In the genomic region with DNA sequence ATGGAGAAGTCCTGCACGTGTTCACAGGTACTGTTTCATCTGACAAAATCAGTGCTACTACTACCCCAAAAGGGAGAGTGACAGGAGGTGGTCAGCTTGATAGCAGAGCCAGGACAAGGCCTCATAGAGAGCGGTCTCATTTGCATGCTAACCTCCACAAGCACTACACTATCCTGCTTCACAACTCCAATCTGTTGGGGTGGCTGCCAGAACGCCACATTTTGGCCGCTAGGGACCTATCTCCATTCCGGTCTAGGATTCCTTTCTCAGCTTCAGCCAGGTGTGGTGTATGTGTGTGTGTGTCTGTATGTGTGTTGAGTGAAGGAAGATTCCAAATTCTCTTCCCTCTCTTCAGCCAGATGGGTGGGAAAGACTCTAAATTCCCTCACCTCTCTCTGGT, we compare ENCODE assay signal across 15 mouse cellular contexts. TPM values are rescaled to one million over a fixed set of nuclear protein-coding genes. Genes with fewer than 3 reads are reported as not detected.
DNase-seq lines count a peak whose midpoint lies in the region; ATAC-seq and TF ChIP-seq lines count a peak whose summit lies in the region.
"Had no signal": no experiment of that assay in that cellular context is flagged by ENCODE, and none has a peak within 500 bp of the region (broad histone marks: within the 10 kb centered on the region; RNA-seq: fewer than 3 reads in every experiment).

No protein-coding gene starts in this region.

- no peak overlapping the region; the same call in 1 of the 2 replicates for H3K4me2 ChIP-seq in forebrain, embryonic 11.5 days (ENCODE audit: low read depth, low read length, severe bottlenecking)
- no peak overlapping the region for H3K4me2 ChIP-seq in liver, postnatal 0 days (ENCODE audit: low read depth, low read length)
- peak overlapping the region; percentile 81 for H3K4me2 ChIP-seq in intestine, embryonic 15.5 days (replicated peaks)

- H3K27me3 ChIP-seq in forebrain, embryonic 10.5 days (ENCODE audit: poor library complexity, severe bottlenecking): no peaks in the 10 kb centered on the region
- no peaks in the 10 kb centered on the region for H3K27me3 ChIP-seq in forebrain, embryonic 11.5 days (ENCODE audit: control insufficient read depth, insufficient read depth, low read length)
- H3K27me3 ChIP-seq in liver, adult 2 months (ENCODE audit: control insufficient read depth, insufficient read depth, low read length): no peaks in the 10 kb centered on the region
- H3K27me3 ChIP-seq in liver, postnatal 0 days (ENCODE audit: insufficient read depth, low read length): no peaks in the 10 kb centered on the region
- H3K27me3 ChIP-seq in intestine, embryonic 15.5 days (replicated peaks): no peaks in the 10 kb centered on the region
- H3K27me3 ChIP-seq: liver, embryonic 12.5 days had no signal

- peaks cover 44% of the 10 kb centered on the region for H3K4me1 ChIP-seq in forebrain, embryonic 10.5 days
- peaks cover 7% of the 10 kb centered on the region for H3K4me1 ChIP-seq in forebrain, embryonic 11.5 days (replicated peaks; ENCODE audit: control insufficient read depth, insufficient read depth, low read length)
- peaks cover 7% of the 10 kb centered on the region for H3K4me1 ChIP-seq in liver, adult 2 months (ENCODE audit: control insufficient read depth, insufficient read depth, low read length)
- 0 out of 2 replicates have a peak, but pooled peaks cover 8% of the 10 kb centered on the region for H3K4me1 ChIP-seq in liver, postnatal 0 days (ENCODE audit: insufficient read depth)
- peaks cover 26% of the 10 kb centered on the region for H3K4me1 ChIP-seq in intestine, embryonic 15.5 days (replicated peaks)

- TF ChIP-seq CTCF in liver, adult 2 months (IDR thresholded peaks at IDR 0.05; ENCODE audit: low read depth, low read length): no peak
- TF ChIP-seq CTCF in liver, postnatal 0 days (IDR thresholded peaks at IDR 0.05; ENCODE audit: low read depth): no peak

- no peak for DNase-seq in forebrain, embryonic 10.5 days (ENCODE audit: extremely low spot score, low spot score)
- DNase-seq in forebrain, embryonic 11.5 days (ENCODE audit: low spot score): no peak
- peak; percentile 22 for DNase-seq in liver, adult 2 months (ENCODE audit: extremely low read depth, low read depth, low spot score)
- DNase-seq in liver, postnatal 0 days: no peak
- peak; percentile 54 for DNase-seq in R1 (ENCODE audit: low read depth, low spot score)
- no peak for DNase-seq in urinary bladder, adult 2 months (ENCODE audit: low spot score)
- DNase-seq: thymus, adult 2 months had no signal

- TF ChIP-seq EP300 in liver, postnatal 0 days (IDR thresholded peaks at IDR 0.05; ENCODE audit: low read depth): no peak

- WGBS in forebrain, embryonic 10.5 days: 84% methylated on average over 5 of the region's 5 CpGs
- WGBS in forebrain, embryonic 11.5 days: 81% methylated on average over 5 of the region's 5 CpGs
- WGBS in liver, adult 2 months: 74% methylated on average over 5 of the region's 5 CpGs
- 74% methylated on average over 5 of the region's 5 CpGs for WGBS in liver, postnatal 0 days (ENCODE audit: insufficient replicate concordance)
- 76% methylated on average over 5 of the region's 5 CpGs for WGBS in intestine, embryonic 15.5 days

- H3K36me3 ChIP-seq in forebrain, embryonic 10.5 days (replicated peaks): peaks cover 17% of the 10 kb centered on the region
- H3K36me3 ChIP-seq in forebrain, embryonic 11.5 days (ENCODE audit: control insufficient read depth, insufficient read depth, low read length): no peaks in the 10 kb centered on the region
- H3K36me3 ChIP-seq in liver, adult 2 months (ENCODE audit: control insufficient read depth, insufficient read depth, low read length): no peaks in the 10 kb centered on the region
- no peaks in the 10 kb centered on the region for H3K36me3 ChIP-seq in liver, postnatal 0 days (replicated peaks; ENCODE audit: insufficient read depth, low read length)
- H3K36me3 ChIP-seq in intestine, embryonic 15.5 days: 0 out of 2 replicates have a peak, but pooled peaks cover under 1% of the 10 kb centered on the region

- H3K79me2 ChIP-seq in liver, adult 2 months (ENCODE audit: control insufficient read depth, insufficient read depth, low read length): peaks cover 13% of the 10 kb centered on the region; the same call in 1 of the 2 replicates

- no peak for ATAC-seq in forebrain, embryonic 11.5 days (replicated peaks; ENCODE audit: low FRiP score)
- ATAC-seq in liver, postnatal 0 days: no peak
- no peak for ATAC-seq in intestine, embryonic 15.5 days
- ATAC-seq in activated CD4-positive, CD25-positive, alpha-beta regulatory T cell, adult 4 months: no peak
- ATAC-seq: liver, embryonic 12.5 days; Patski had no signal

- 0 out of 2 replicates have a peak overlapping the region, but pooled peaks have one; percentile 97 for H3K27ac ChIP-seq in forebrain, embryonic 10.5 days
- H3K27ac ChIP-seq in forebrain, embryonic 11.5 days (ENCODE audit: low read depth, low read length): no peak overlapping the region
- H3K27ac ChIP-seq in liver, adult 2 months (replicated peaks; ENCODE audit: insufficient read depth, low read depth, low read length): no peak overlapping the region
- H3K27ac ChIP-seq in liver, postnatal 0 days (ENCODE audit: low read depth): no peak overlapping the region
- H3K27ac ChIP-seq in intestine, embryonic 15.5 days: no peak overlapping the region
- H3K27ac ChIP-seq: liver, embryonic 12.5 days had no signal

- H3K4me3 ChIP-seq in forebrain, embryonic 10.5 days: peak overlapping the region; percentile 95; the same call in 1 of the 2 replicates
- no peak overlapping the region for H3K4me3 ChIP-seq in forebrain, embryonic 11.5 days (ENCODE audit: low read depth, low read length)
- H3K4me3 ChIP-seq in liver, adult 2 months (ENCODE audit: insufficient read depth, low read depth, low read length): no peak overlapping the region
- H3K4me3 ChIP-seq in liver, postnatal 0 days (ENCODE audit: low read depth, low read length): no peak overlapping the region
- no peak overlapping the region for H3K4me3 ChIP-seq in intestine, embryonic 15.5 days (replicated peaks)

- no peaks in the 10 kb centered on the region for H3K9me3 ChIP-seq in forebrain, embryonic 10.5 days
- no peaks in the 10 kb centered on the region for H3K9me3 ChIP-seq in forebrain, embryonic 11.5 days (ENCODE audit: control insufficient read depth, low read length)
- no peaks in the 10 kb centered on the region for H3K9me3 ChIP-seq in liver, postnatal 0 days (ENCODE audit: low read length)
- no peaks in the 10 kb centered on the region for H3K9me3 ChIP-seq in intestine, embryonic 15.5 days
- H3K9me3 ChIP-seq: liver, embryonic 12.5 days had no signal

- no peak overlapping the region for H3K9ac ChIP-seq in forebrain, embryonic 11.5 days (ENCODE audit: low read length)
- no peak overlapping the region for H3K9ac ChIP-seq in liver, adult 2 months (ENCODE audit: low read depth, low read length)
- no peak overlapping the region for H3K9ac ChIP-seq in liver, postnatal 0 days (replicated peaks)
- H3K9ac ChIP-seq in intestine, embryonic 15.5 days: no peak overlapping the region
- H3K9ac ChIP-seq: liver, embryonic 12.5 days had no signal

- TF ChIP-seq POLR2A in liver, adult 2 months (IDR thresholded peaks at IDR 0.05; ENCODE audit: extremely low read depth, insufficient read depth, low read length): no peak

RNA-seq across cellular contexts. Expression of a gene that starts 1.9 kb away (rescaled TPM):
- 14.4 and 15.2 TPM in 2 replicates for polyA plus RNA-seq in forebrain, embryonic 10.5 days (2016; fragmentation: Nextera tagmentation; extraction: Ambion mirVana)
- polyA plus RNA-seq in forebrain, embryonic 11.5 days (2014; fragmentation: Nextera tagmentation; extraction: Ambion mirVana): 18.0 and 19.8 TPM in 2 replicates
- 11.4 and 12.6 TPM in 2 replicates for total RNA-seq in liver, adult 2 months (2014; rRNA removed)
- 18.9 and 19.7 TPM in 2 replicates for polyA plus RNA-seq in liver, adult 2 months (2012; rRNA removed)
- polyA plus RNA-seq in liver, postnatal 0 days (2015; fragmentation: Nextera tagmentation; extraction: Ambion mirVana): 2.7 and 2.9 TPM in 2 replicates
- polyA plus RNA-seq in intestine, embryonic 15.5 days (2015; fragmentation: Nextera tagmentation; extraction: Ambion mirVana): 16.1 and 16.6 TPM in 2 replicates
- 1 to 10 TPM; 5.6 to 6.0 TPM for polyA plus RNA-seq in activated CD4-positive, CD25-positive, alpha-beta regulatory T cell, adult 4 months (2017; shearing (Covaris generic))
- 12.7 and 15.9 TPM in 2 replicates for polyA plus RNA-seq in urinary bladder, adult 2 months (2012; rRNA removed)

RNA-seq across cellular contexts. Expression of a gene that starts 21.7 kb away (rescaled TPM):
- 69.6 and 79.1 TPM in 2 replicates for polyA plus RNA-seq in forebrain, embryonic 10.5 days (2016; fragmentation: Nextera tagmentation; extraction: Ambion mirVana)
- polyA plus RNA-seq in forebrain, embryonic 11.5 days (2014; fragmentation: Nextera tagmentation; extraction: Ambion mirVana): 57.2 and 60.0 TPM in 2 replicates
- 0.09 and 0.27 TPM in 2 replicates for total RNA-seq in liver, adult 2 months (2014; rRNA removed)
- polyA plus RNA-seq in liver, adult 2 months (2012; rRNA removed): 0.12 TPM in 1 of 2 replicates, not detected in the other
- polyA plus RNA-seq in liver, postnatal 0 days (2015; fragmentation: Nextera tagmentation; extraction: Ambion mirVana): 4.5 and 4.9 TPM in 2 replicates
- 16.2 and 18.0 TPM in 2 replicates for polyA plus RNA-seq in intestine, embryonic 15.5 days (2015; fragmentation: Nextera tagmentation; extraction: Ambion mirVana)
- polyA plus RNA-seq in activated CD4-positive, CD25-positive, alpha-beta regulatory T cell, adult 4 months (2017; shearing (Covaris generic)): 1 to 10 TPM; 2.6 to 4.4 TPM
- polyA plus RNA-seq in urinary bladder, adult 2 months (2012; rRNA removed): 0.52 and 0.53 TPM in 2 replicates

RNA-seq across cellular contexts. Expression of a gene that starts 21.9 kb away (rescaled TPM):
- 135 and 142 TPM in 2 replicates for polyA plus RNA-seq in forebrain, embryonic 10.5 days (2016; fragmentation: Nextera tagmentation; extraction: Ambion mirVana)
- polyA plus RNA-seq in forebrain, embryonic 11.5 days (2014; fragmentation: Nextera tagmentation; extraction: Ambion mirVana): 122 and 125 TPM in 2 replicates
- total RNA-seq in liver, adult 2 months (2014; rRNA removed): 87.4 and 112 TPM in 2 replicates
- polyA plus RNA-seq in liver, adult 2 months (2012; rRNA removed): 68.7 and 74.6 TPM in 2 replicates
- polyA plus RNA-seq in liver, postnatal 0 days (2015; fragmentation: Nextera tagmentation; extraction: Ambion mirVana): 73.2 and 81.4 TPM in 2 replicates
- polyA plus RNA-seq in intestine, embryonic 15.5 days (2015; fragmentation: Nextera tagmentation; extraction: Ambion mirVana): 134 and 148 TPM in 2 replicates
- polyA plus RNA-seq in activated CD4-positive, CD25-positive, alpha-beta regulatory T cell, adult 4 months (2017; shearing (Covaris generic)): 10 to 100 TPM; 75.2 to 93.7 TPM
- polyA plus RNA-seq in urinary bladder, adult 2 months (2012; rRNA removed): 93.5 and 105 TPM in 2 replicates

RNA-seq across cellular contexts. Expression of a gene that starts 28.9 kb away (rescaled TPM):
- polyA plus RNA-seq in forebrain, embryonic 10.5 days (2016; fragmentation: Nextera tagmentation; extraction: Ambion mirVana): not detected in 2 replicates
- polyA plus RNA-seq in forebrain, embryonic 11.5 days (2014; fragmentation: Nextera tagmentation; extraction: Ambion mirVana): not detected in 2 replicates
- not detected in 2 replicates for total RNA-seq in liver, adult 2 months (2014; rRNA removed)
- not detected in 2 replicates for polyA plus RNA-seq in liver, adult 2 months (2012; rRNA removed)
- not detected in 2 replicates for polyA plus RNA-seq in liver, postnatal 0 days (2015; fragmentation: Nextera tagmentation; extraction: Ambion mirVana)
- 0.43 and 0.54 TPM in 2 replicates for polyA plus RNA-seq in intestine, embryonic 15.5 days (2015; fragmentation: Nextera tagmentation; extraction: Ambion mirVana)
- polyA plus RNA-seq in activated CD4-positive, CD25-positive, alpha-beta regulatory T cell, adult 4 months (2017; shearing (Covaris generic)): not detected
- not detected in 2 replicates for polyA plus RNA-seq in urinary bladder, adult 2 months (2012; rRNA removed)
- polyA plus RNA-seq: C2C12; frontal cortex, adult 2 months; heart, embryonic 16.5 days; large intestine, adult 2 months; liver, embryonic 12.5 days; Patski; thymus, adult 2 months had no signal

RNA-seq across cellular contexts. Expression of a gene that starts 45.9 kb away (rescaled TPM):
- 283 and 286 TPM in 2 replicates for polyA plus RNA-seq in forebrain, embryonic 10.5 days (2016; fragmentation: Nextera tagmentation; extraction: Ambion mirVana)
- 226 and 244 TPM in 2 replicates for polyA plus RNA-seq in forebrain, embryonic 11.5 days (2014; fragmentation: Nextera tagmentation; extraction: Ambion mirVana)
- 40.6 and 46.3 TPM in 2 replicates for total RNA-seq in liver, adult 2 months (2014; rRNA removed)
- polyA plus RNA-seq in liver, adult 2 months (2012; rRNA removed): 41.2 and 43.8 TPM in 2 replicates
- 51.7 and 57.0 TPM in 2 replicates for polyA plus RNA-seq in liver, postnatal 0 days (2015; fragmentation: Nextera tagmentation; extraction: Ambion mirVana)
- polyA plus RNA-seq in intestine, embryonic 15.5 days (2015; fragmentation: Nextera tagmentation; extraction: Ambion mirVana): 232 and 251 TPM in 2 replicates
- polyA plus RNA-seq in activated CD4-positive, CD25-positive, alpha-beta regulatory T cell, adult 4 months (2017; shearing (Covaris generic)): 10 to 100 TPM in 1 of 2 experiments, 1 to 10 TPM in 1; 9.9 to 12.9 TPM
- 62.8 and 64.7 TPM in 2 replicates for polyA plus RNA-seq in urinary bladder, adult 2 months (2012; rRNA removed)

Comparison
In these comparisons a context has a peak if more than half of its experiments do, and no peak if none do; other contexts are left out.
1. DNase-seq: peak in liver, adult 2 months (single experiment) and R1 (single experiment); none in forebrain, embryonic 10.5 days (single experiment), forebrain, embryonic 11.5 days (single experiment), liver, postnatal 0 days (single experiment) and urinary bladder, adult 2 months (single experiment).